Mouse (Mus musculus): ENCODE measurements at regions not wholly inside any gene's neighbourhood (a gene's known extent, or its start where the extent isn't known, plus 50 kb on each side); places are given as distances from the start of the nearest gene placed in this dataset.

DNA sequence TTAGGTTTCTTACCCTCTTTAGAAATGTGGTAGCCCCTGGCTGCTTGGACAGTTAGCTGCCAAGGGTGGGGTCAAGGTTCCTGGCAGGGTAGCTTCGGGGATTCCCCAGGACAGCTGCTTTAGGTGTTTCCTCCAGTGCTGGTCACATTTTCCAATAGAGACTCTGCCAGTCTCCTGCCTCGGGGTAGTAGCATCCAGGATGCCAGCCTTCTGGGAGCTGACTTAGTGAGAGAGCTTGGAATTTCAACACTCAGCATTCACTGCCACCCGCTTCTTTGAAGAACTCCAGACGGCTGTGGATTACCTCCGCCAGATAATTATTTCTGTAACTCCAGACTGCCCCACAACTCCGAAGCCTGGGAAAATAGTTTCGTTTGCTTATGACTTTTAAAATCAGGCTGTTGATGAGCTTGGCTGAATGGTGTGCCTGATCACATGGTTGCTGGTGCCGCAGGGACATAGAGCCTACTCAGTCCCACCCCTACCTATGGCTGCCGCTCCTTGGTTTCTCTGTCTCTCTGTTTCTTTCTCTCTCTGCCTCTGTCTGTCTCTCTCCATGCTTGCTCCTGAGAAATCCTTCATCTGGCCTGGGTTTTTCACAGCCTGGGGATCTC lies 724.2 kb upstream of the Car8 start:
- in situ Hi-C loops (cut with MboI, MseI) = no loop called here

DNA sequence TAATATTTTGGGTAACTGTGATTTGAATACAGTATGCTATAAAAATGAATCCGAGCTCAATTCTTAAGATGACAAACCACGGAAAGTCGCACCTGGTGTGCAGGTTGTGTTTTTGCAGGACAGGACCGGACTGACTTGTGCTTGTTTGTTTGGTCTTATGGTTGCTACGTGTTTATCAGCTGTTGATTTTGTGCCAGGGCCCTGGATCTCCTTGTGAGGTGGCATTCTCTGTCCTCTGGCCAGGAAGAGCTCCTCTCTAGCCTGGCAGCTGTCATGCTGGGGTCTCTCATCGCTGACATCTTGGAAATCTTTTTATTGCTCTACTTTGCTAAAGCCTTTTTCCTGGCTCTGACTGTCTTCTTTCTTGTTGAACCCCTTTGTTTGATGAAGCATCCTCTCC lies 723.0 kb upstream of the Car8 start:
- in situ Hi-C loops (cut with MboI, MseI) = no loop called here

GRCm38 (mm10) chr4:8957771-8958170 lies 718.9 kb upstream of the Car8 start:
- in situ Hi-C loops (cut with MboI, MseI) = no loop called here

GRCm38 (mm10) chr4:8957023-8957343 lies 718.1 kb upstream of the Car8 start:
- in situ Hi-C loops (cut with MboI, MseI) = no loop called here

DNA sequence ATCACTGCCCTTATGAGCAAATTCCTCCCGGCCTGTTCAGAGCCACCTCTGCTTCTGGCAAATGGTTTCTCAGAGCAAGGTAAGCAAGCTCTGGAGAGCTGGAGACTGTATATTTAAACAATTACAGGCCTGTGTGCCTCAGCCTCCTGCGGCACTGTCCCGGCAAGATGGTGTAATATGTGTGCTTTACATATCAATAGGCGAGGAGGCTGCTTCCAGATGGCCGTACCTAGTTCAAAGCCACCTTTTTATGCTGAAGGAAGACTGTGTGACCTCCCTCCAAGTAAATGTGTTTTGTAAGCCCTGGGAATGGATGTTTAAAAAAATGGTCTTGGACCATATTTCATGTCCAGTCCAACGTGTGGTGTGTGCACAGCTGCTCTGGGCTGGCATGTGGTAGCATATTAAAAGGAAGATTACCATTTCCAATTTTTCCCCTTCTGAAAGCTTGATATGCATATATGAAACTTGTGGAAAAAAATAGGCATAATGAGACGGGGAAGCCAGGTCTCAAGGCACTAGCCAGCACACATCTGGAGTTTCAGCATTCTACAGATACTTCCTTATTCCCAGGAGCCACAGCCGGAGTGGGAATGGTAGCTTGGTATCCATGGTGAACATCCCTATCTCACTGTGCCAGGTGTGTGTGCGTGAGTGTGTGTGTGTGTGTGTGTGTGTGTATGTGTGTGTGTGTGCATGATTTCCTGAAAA lies 717.6 kb upstream of the Car8 start:
- in situ Hi-C loops (cut with MboI, MseI) = no loop called here

DNA sequence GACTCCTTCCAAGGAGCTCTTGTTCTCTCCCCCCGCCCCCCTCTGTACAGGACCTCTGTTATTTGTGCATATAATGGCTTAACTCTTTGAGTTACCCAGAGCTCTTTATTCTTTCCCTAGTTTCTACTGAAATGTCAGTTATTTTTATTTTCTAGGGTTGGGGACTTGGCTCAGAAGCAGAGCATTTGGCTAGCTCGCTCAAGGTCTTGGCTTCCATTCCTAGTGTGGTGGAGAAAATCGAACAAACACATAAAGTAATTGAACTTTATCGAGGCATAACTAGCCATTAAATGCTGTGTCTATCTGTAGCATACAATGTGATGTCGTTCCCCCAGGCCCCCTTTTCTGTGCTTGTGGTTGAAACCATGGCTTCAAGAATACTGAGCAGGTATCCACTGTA lies 716.5 kb upstream of the Car8 start:
- in situ Hi-C loops (cut with MboI, MseI) = no loop called here

- in situ Hi-C loops (cut with MboI, MseI) = no loop called here
Measured at GRCm38 (mm10) chr4:8954356-8954914, 715.6 kb upstream of the Car8 start.

- in situ Hi-C loops (cut with MboI, MseI) = no loop called here
Measured at GRCm38 (mm10) chr4:8953181-8953580, 714.3 kb upstream of the Car8 start.

DNA sequence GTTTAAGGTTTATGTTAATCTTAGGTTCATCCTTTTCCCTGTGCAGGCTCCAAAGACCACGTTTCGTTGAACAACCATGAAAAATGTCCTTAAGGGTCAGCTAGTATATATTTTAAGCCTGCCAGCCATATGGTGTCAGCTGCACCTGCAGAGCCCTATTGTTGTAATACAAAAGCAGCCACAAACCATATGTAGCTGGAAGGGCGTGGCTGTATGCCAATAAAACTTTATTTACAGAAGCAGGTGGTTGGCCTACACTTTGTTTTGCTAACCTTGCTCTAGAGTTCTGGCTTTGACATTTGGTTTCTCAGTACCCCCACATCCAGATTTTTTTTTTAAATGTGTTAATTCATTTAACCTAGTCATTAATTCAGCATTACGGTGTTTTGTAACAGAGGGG lies 711.1 kb upstream of the Car8 start:
- in situ Hi-C loops (cut with MboI, MseI) = loop anchor here (25.0 kb wide), 1 partner anchor 687 kb away; no protein-coding TSS in a partner anchor

DNA sequence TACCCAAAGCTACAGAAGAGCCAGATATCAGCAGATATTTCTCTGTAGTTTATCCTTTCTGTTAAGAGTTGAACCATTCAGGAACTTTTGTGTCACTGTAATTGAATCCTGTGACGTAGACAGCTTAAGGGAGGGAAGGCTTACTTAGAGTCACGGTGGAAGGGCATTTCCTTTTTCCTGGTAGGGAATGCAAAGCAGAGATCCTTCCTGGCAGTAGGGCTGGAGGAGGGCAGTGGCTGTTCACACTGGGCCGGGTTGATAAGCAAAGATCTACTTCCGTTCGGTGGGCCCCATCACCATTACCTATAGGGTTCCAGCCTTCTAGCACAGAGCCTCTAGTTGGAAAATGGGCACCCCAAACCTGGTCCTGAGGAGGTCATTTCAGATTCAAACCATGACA lies 710.7 kb upstream of the Car8 start:
- in situ Hi-C loops (cut with MboI, MseI) = loop anchor here (25.0 kb wide), 1 partner anchor 688 kb away; no protein-coding TSS in a partner anchor

- in situ Hi-C loops (cut with MboI, MseI) = loop anchor here (25.0 kb wide), 1 partner anchor 692 kb away; no protein-coding TSS in a partner anchor
Measured at GRCm38 (mm10) chr4:8945116-8945515, 706.3 kb upstream of the Car8 start.

DNA sequence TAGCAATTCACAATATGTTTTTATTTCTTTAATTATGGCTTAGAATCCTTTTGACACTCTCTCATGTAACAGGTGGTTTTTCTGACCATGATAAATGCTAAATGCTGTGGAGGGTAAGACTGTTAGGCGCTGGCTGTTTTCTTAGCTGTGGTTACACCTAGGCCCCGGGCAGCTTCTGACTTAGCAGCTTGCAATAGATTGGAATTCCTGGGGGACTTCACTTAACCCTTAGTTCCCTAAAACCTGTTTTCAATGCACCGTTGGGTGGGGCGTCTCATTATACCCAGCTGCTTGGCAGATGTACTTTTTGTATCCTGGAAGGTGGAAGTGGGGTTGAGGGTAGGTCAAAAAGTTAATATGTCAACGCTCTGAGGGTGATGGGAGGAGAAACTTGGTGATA lies 704.2 kb upstream of the Car8 start:
- in situ Hi-C loops (cut with MboI, MseI) = loop anchor here (25.0 kb wide), 1 partner anchor 694 kb away; no protein-coding TSS in a partner anchor

GRCm38 (mm10) chr4:8938948-8939411 lies 700.1 kb upstream of the Car8 start:
- in situ Hi-C loops (cut with MboI, MseI) = loop anchor here (25.0 kb wide), 1 partner anchor 698 kb away; no protein-coding TSS in a partner anchor

DNA sequence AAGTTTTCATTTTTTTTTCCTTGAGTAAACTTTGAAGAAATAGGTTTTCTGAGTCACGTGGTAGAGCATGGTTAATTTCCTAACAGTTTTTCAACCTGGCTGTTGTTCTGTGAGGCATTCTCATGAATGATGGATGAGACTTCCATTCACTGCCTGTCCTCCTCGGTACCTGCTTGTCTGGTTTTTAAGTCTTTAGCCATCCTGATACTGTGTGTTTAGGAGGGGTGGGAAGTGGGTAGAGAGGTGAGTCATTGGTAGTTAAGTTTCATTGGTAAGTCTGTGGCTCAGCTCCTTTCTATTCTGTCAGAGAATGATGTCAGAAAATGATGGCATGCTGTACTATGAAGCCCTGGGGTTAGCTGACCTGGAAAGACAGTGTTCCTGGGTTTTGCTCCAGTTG lies 697.1 kb upstream of the Car8 start:
- in situ Hi-C loops (cut with MboI, MseI) = loop anchor here (25.0 kb wide), 1 partner anchor 701 kb away; no protein-coding TSS in a partner anchor

DNA sequence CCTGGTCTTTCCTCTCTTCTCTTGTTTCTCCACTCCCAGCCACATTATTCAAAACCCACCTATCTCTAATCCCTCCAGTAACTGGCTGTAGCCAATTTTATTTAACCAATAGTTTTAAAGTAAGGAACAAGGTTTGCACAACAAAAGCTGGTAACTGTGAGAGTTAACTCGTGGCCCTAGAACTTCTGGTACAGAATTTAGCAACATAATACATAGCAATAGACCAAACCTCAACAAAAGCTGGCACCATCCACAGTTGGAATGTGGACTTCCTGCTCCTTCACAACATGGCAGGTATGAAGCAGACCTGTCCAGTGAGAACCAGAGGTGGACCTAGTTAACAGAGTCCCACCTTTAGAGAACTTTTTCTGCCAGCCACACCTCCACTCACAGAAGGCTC lies 695.7 kb upstream of the Car8 start:
- in situ Hi-C loops (cut with MboI, MseI) = loop anchor here (25.0 kb wide), 1 partner anchor 703 kb away; no protein-coding TSS in a partner anchor

GRCm38 (mm10) chr4:8929346-8929745 lies 690.5 kb upstream of the Car8 start:
- in situ Hi-C loops (cut with MboI, MseI) = loop anchor here (25.0 kb wide), 1 partner anchor 708 kb away; no protein-coding TSS in a partner anchor

- in situ Hi-C loops (cut with MboI, MseI) = loop anchor here (25.0 kb wide), 1 partner anchor 709 kb away; no protein-coding TSS in a partner anchor
Measured at GRCm38 (mm10) chr4:8928551-8929305, 689.9 kb upstream of the Car8 start.

DNA sequence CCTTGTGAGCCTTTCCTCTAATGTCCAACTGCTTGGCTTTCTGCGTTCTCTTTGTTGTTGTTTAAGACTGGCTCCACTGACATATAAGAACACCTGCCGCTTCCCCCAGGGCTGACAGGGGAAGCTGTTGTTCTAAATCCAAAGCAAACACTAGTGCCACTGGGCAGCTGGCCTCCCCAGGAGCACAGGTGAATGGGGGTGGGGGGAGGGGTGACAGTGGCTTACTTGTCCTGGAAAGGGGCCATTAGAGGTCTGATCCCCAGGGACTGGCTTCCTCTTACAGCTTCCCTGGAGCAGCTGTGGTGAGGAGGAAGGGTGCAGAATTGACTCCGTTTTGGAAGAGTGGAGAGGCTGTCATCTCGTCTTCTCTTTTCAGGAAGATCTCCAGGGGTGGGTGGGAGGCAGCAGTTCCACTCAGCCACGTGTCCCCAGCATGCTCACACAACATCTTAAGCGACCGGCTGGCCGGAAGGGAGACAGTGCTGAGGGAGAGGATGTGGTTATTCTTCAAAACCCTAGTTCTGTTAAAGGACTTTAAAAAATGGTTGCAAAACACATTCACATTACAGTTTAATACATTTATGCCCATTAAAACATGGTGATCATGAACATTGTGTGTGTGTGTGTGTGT lies 688.5 kb upstream of the Car8 start:
- in situ Hi-C loops (cut with MboI, MseI) = loop anchor here (25.0 kb wide), 1 partner anchor 710 kb away; no protein-coding TSS in a partner anchor

DNA sequence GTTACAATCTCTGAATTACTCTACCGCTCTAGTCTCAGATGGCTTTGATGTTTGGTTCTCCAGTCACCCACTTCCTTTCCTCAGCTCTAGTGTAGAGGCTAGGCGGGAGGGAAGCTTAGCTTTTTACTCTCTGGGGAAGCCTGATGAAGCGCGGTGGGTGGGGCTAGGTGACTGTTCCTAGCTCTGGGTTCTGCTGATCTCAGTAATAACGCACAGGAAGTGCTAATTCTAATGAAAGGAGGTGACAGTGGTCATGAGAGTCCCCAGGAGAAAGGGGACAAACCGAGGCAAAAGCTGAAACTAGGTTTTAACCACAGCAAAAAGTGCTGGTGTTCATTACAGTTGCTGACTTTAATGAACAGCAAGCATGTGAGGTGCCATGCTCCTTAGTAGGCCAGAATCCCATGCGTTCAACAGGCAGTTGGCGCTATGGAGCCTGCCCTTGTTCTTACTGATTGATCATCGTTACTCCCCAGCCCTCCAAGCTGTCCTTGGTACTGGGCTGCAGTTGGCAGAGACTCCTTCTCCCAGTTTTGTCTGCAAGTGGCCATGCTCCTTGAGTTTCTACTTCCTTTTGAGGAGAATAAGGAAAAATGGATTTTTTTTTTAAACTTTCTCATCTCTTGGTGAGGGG lies 687.9 kb upstream of the Car8 start:
- in situ Hi-C loops (cut with MboI, MseI) = loop anchor here (25.0 kb wide), 1 partner anchor 711 kb away; no protein-coding TSS in a partner anchor

- in situ Hi-C loops (cut with MboI, MseI) = no loop called here
Measured at GRCm38 (mm10) chr4:8922695-8923363, 684.0 kb upstream of the Car8 start.

All from T-helper 2 cell (primary cell).